Mouse (Mus musculus): ENCODE results near the gene Pde3a. TPM values are rescaled to one million over a fixed set of nuclear protein-coding genes. Genes with fewer than 3 reads are reported as not detected.

Pde3a gene
- polyA plus RNA-seq, 1 experiment from 2014 or later, result 14.7 TPM

DNA sequence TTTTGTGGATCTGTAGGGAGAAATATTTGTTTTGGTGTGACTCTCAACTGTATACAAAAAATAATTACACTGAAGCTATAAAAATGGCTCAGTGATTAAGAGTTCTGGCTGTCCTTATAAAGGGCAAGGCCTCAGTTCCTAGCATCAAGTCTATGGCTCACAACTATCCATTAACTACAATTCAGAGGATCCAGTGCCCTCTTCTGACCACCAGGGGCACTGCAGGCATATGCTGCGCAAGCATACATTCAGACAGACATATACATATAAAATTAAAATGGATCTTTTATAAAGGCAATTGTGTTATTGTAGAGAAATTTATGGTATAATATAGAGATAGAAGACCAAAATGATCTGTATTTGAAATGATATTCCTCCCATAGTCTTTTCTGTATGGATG is 181.1 kb downstream of the Pde3a start:
- no peak overlapping the region for H3K4me3 ChIP-seq (ENCODE audit: low read length)
- H3K9me3 ChIP-seq (ENCODE audit: control insufficient read depth, low read length), result no peaks in the 10 kb centered on the region
- H3K4me2 ChIP-seq (ENCODE audit: low read depth, low read length), result no peak overlapping the region
- 98% methylated on average over 1 of the region's 1 CpGs for WGBS
- no peak overlapping the region for H3K27ac ChIP-seq (ENCODE audit: low read length)
- H3K9ac ChIP-seq (ENCODE audit: low read depth, low read length), result no peak overlapping the region
- no peaks in the 10 kb centered on the region for H3K27me3 ChIP-seq (replicated peaks; ENCODE audit: control insufficient read depth, insufficient read depth, low read length)
- ATAC-seq, result no peak
- H3K36me3 ChIP-seq (ENCODE audit: control insufficient read depth, insufficient read depth, low read length), result no peaks in the 10 kb centered on the region
- H3K4me1 ChIP-seq (ENCODE audit: control insufficient read depth, insufficient read depth, low read length), result peaks cover 5% of the 10 kb centered on the region; the same call in 1 of the 2 replicates

GRCm38 (mm10) chr6:141432271-141432974 is 183.4 kb downstream of the Pde3a start:
- no peaks in the 10 kb centered on the region for H3K9me3 ChIP-seq (ENCODE audit: control insufficient read depth, low read length)
- no peak for ATAC-seq
- no peak overlapping the region for H3K9ac ChIP-seq (ENCODE audit: low read depth, low read length)
- 74% methylated on average over 13 of the region's 13 CpGs for WGBS
- H3K27me3 ChIP-seq (replicated peaks; ENCODE audit: control insufficient read depth, insufficient read depth, low read length), result no peaks in the 10 kb centered on the region
- no peak overlapping the region for H3K27ac ChIP-seq (ENCODE audit: low read length)
- H3K4me3 ChIP-seq (ENCODE audit: low read length), result no peak overlapping the region
- no peak overlapping the region for H3K4me2 ChIP-seq (ENCODE audit: low read depth, low read length)
- H3K36me3 ChIP-seq (ENCODE audit: control insufficient read depth, insufficient read depth, low read length), result no peaks in the 10 kb centered on the region
- peaks cover 5% of the 10 kb centered on the region; the same call in 1 of the 2 replicates for H3K4me1 ChIP-seq (ENCODE audit: control insufficient read depth, insufficient read depth, low read length)

- Histone ChIP-seq H3K36me3 (ENCODE audit: control insufficient read depth, insufficient read depth, low read length) (no peaks in the 10 kb centered on the region), H3K27me3 (replicated peaks; ENCODE audit: control insufficient read depth, insufficient read depth, low read length) (no peaks in the 10 kb centered on the region), H3K4me2 (ENCODE audit: low read depth, low read length) (no peak overlapping the region), H3K4me3 (ENCODE audit: low read length) (no peak overlapping the region), H3K4me1 (ENCODE audit: control insufficient read depth, insufficient read depth, low read length) (peaks cover 5% of the 10 kb centered on the region), H3K9me3 (ENCODE audit: control insufficient read depth, low read length) (no peaks in the 10 kb centered on the region), H3K9ac (ENCODE audit: low read depth, low read length) (no peak overlapping the region), H3K27ac (ENCODE audit: low read length) (no peak overlapping the region)
- peak; percentile 49 for ATAC-seq
- 27% methylated on average over 10 of the region's 10 CpGs for whole genome bisulfite sequencing
These were observed 185.1 kb downstream of the Pde3a start for GRCm38 (mm10) chr6:141433917-141434756.

- Histone ChIP-seq H3K4me2 (ENCODE audit: low read depth, low read length) (no peak overlapping the region), H3K9me3 (ENCODE audit: control insufficient read depth, low read length) (no peaks in the 10 kb centered on the region), H3K27me3 (replicated peaks; ENCODE audit: control insufficient read depth, insufficient read depth, low read length) (no peaks in the 10 kb centered on the region), H3K9ac (ENCODE audit: low read depth, low read length) (no peak overlapping the region), H3K4me1 (ENCODE audit: control insufficient read depth, insufficient read depth, low read length) (peaks cover 5% of the 10 kb centered on the region), H3K27ac (ENCODE audit: low read length) (no peak overlapping the region), H3K36me3 (ENCODE audit: control insufficient read depth, insufficient read depth, low read length) (no peaks in the 10 kb centered on the region), H3K4me3 (ENCODE audit: low read length) (no peak overlapping the region)
- no peak for ATAC-seq
- 79% methylated on average over 4 of the region's 4 CpGs for WGBS
These were observed 186.1 kb downstream of the Pde3a start for GRCm38 (mm10) chr6:141435160-141435559.

DNA sequence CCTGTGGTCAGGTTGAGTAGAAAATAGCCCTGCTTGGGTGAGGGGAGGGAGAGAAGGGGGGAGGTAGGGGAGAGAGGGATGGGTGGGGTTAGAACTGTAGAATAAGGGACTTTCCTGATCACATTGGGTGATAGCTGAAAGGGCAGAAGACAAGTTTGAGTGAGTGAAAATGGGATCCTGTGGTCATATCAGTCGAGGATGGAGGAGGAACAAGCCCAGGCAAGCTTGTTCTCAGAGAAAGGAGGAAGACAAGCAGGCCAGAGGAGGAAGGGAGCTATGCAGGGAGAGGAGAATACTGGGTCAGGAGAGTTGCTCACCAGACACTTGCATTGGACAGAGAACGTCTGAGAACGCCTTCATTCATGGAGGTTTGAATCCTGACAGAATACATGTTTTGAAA is 190.9 kb downstream of the Pde3a start:
- Histone ChIP-seq H3K27ac (ENCODE audit: low read length) (no peak overlapping the region), H3K4me3 (ENCODE audit: low read length) (no peak overlapping the region), H3K9ac (ENCODE audit: low read depth, low read length) (no peak overlapping the region), H3K27me3 (replicated peaks; ENCODE audit: control insufficient read depth, insufficient read depth, low read length) (no peaks in the 10 kb centered on the region), H3K36me3 (ENCODE audit: control insufficient read depth, insufficient read depth, low read length) (no peaks in the 10 kb centered on the region), H3K4me1 (ENCODE audit: control insufficient read depth, insufficient read depth, low read length) (no peaks in the 10 kb centered on the region; the same call in 1 of the 2 replicates), H3K4me2 (ENCODE audit: low read depth, low read length) (no peak overlapping the region), H3K9me3 (ENCODE audit: control insufficient read depth, low read length) (no peaks in the 10 kb centered on the region)
- WGBS, result 81% methylated on average over 3 of the region's 3 CpGs
- ATAC-seq, result no peak

DNA sequence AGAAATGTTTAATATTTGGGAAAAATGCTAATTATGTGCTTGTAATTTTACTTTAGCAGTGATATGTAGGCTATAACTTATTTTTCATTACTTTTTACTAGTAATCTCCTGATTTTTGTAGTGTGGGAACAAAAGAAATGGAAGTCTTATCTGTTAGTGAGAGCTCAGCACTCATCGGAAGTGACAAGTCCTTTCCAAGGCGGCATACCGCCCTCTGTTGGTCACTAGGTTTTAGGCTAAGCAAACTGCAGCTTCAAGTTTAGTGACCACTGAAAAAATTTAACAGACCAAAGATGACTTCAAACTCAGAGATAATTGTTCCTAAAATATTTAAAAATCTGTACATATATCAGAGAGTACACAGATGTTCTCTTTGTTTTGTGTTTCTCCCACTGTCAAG is 198.5 kb downstream of the Pde3a start:
- Histone ChIP-seq H3K36me3 (ENCODE audit: control insufficient read depth, insufficient read depth, low read length) (no peaks in the 10 kb centered on the region), H3K9me3 (ENCODE audit: control insufficient read depth, low read length) (no peaks in the 10 kb centered on the region), H3K4me1 (ENCODE audit: control insufficient read depth, insufficient read depth, low read length) (peaks cover 4% of the 10 kb centered on the region; the same call in 1 of the 2 replicates), H3K27ac (ENCODE audit: low read length) (no peak overlapping the region), H3K4me3 (ENCODE audit: low read length) (no peak overlapping the region), H3K4me2 (ENCODE audit: low read depth, low read length) (no peak overlapping the region), H3K9ac (ENCODE audit: low read depth, low read length) (no peak overlapping the region), H3K27me3 (replicated peaks; ENCODE audit: control insufficient read depth, insufficient read depth, low read length) (no peaks in the 10 kb centered on the region)
- WGBS, result 16% methylated on average over 3 of the region's 3 CpGs
- no peak for ATAC-seq

DNA sequence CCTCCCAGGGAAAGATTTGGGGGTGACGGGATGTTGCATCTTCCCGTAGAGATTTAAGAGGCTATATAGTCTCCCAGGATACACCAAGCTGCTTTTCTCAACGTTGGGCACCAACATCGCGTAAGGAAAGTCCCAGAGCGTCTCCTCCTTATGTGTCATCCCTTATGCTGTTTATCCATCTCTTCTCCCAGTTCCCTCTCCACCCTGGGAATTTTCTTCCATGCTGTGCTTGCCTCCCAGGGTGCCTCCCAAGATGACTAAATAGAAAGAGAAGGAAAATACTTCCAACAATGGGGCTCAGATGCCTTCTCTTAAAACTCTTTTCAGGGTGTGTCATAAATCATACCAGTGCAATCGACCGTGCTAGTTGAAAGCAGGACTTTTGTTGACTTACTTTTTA is 199.8 kb downstream of the Pde3a start:
- H3K9me3 ChIP-seq (ENCODE audit: control insufficient read depth, low read length), result no peaks in the 10 kb centered on the region
- ATAC-seq, result no peak
- peaks cover 4% of the 10 kb centered on the region; the same call in 1 of the 2 replicates for H3K4me1 ChIP-seq (ENCODE audit: control insufficient read depth, insufficient read depth, low read length)
- no peak overlapping the region for H3K9ac ChIP-seq (ENCODE audit: low read depth, low read length)
- H3K36me3 ChIP-seq (ENCODE audit: control insufficient read depth, insufficient read depth, low read length), result no peaks in the 10 kb centered on the region
- H3K4me2 ChIP-seq (ENCODE audit: low read depth, low read length), result no peak overlapping the region
- H3K4me3 ChIP-seq (ENCODE audit: low read length), result no peak overlapping the region
- 53% methylated on average over 8 of the region's 8 CpGs for WGBS
- no peaks in the 10 kb centered on the region for H3K27me3 ChIP-seq (replicated peaks; ENCODE audit: control insufficient read depth, insufficient read depth, low read length)
- 0 out of 2 replicates have a peak overlapping the region, but pooled peaks have one; percentile 5 for H3K27ac ChIP-seq (ENCODE audit: low read length)

DNA sequence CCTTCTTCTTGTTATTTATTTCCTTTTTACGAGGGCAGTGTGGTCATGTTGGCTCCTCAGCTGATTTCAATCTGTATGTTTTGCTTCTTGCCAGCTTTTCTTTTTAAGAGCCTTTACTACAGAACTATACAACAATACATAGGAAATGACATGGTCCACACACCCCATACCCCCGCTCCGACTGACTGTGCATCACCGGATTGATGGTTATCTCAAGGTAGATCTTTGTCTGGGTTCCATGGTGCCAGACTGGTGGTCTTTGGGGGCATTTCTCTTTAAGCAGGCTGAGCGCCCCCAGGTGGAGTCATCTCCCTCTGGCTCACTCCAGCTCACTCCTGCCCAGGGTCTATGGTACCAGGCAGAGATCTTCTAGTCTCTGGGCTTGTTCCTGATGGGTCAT is 206.3 kb downstream of the Pde3a start:
- Histone ChIP-seq H3K4me2 (ENCODE audit: low read depth, low read length) (no peak overlapping the region), H3K36me3 (ENCODE audit: control insufficient read depth, insufficient read depth, low read length) (no peaks in the 10 kb centered on the region), H3K27ac (ENCODE audit: low read length) (no peak overlapping the region), H3K27me3 (replicated peaks; ENCODE audit: control insufficient read depth, insufficient read depth, low read length) (no peaks in the 10 kb centered on the region), H3K4me1 (ENCODE audit: control insufficient read depth, insufficient read depth, low read length) (0 out of 2 replicates have a peak, but pooled peaks cover 2% of the 10 kb centered on the region), H3K9me3 (ENCODE audit: control insufficient read depth, low read length) (no peaks in the 10 kb centered on the region), H3K4me3 (ENCODE audit: low read length) (no peak overlapping the region), H3K9ac (ENCODE audit: low read depth, low read length) (no peak overlapping the region)
- 70% methylated on average over 5 of the region's 5 CpGs for WGBS
- ATAC-seq, result no peak

GRCm38 (mm10) chr6:141456591-141456990 is 207.5 kb downstream of the Pde3a start:
- no peak overlapping the region for H3K4me3 ChIP-seq (ENCODE audit: low read length)
- H3K27ac ChIP-seq (ENCODE audit: low read length), result no peak overlapping the region
- no peaks in the 10 kb centered on the region for H3K36me3 ChIP-seq (ENCODE audit: control insufficient read depth, insufficient read depth, low read length)
- ATAC-seq, result no peak
- 83% methylated on average over 3 of the region's 3 CpGs for WGBS
- H3K9me3 ChIP-seq (ENCODE audit: control insufficient read depth, low read length), result no peaks in the 10 kb centered on the region
- H3K9ac ChIP-seq (ENCODE audit: low read depth, low read length), result no peak overlapping the region
- 0 out of 2 replicates have a peak, but pooled peaks cover 2% of the 10 kb centered on the region for H3K4me1 ChIP-seq (ENCODE audit: control insufficient read depth, insufficient read depth, low read length)
- H3K4me2 ChIP-seq (ENCODE audit: low read depth, low read length), result no peak overlapping the region
- no peaks in the 10 kb centered on the region for H3K27me3 ChIP-seq (replicated peaks; ENCODE audit: control insufficient read depth, insufficient read depth, low read length)
